Mouse (Mus musculus): ENCODE results near the gene Phactr4.

DNA sequence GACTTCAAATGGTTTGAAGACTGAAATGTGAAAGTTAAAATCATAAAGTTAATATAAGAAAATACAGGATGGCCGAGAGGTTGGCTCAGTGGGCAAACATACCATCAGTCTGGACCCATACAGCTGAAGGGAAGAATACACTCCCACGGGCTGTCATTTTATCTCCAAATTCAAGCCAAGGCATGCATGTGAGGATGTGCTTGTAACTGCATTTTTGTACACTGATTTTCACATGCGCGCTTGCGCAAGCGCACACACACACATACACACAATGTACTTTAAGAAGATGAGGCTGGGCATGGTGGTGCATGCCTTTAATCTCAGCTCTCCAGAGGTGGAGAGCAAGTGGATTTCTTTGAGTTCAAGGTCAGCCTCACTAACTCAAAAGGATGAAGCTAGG, 33.3 kb upstream of the Phactr4 start:
- TF ChIP-seq POLR2A (IDR thresholded peaks at IDR 0.05; ENCODE audit: borderline replicate concordance, control insufficient read depth, low read depth, low read length), result no peak
- no peak for TF ChIP-seq CTCF (IDR thresholded peaks at IDR 0.05; ENCODE audit: control insufficient read depth, insufficient read depth, low read length)
